Mouse (Mus musculus) ZHBTc4 (cell line): Measurements from ENCODE around the gene Prdx5.
A peak's percentile ranks its signal among the peaks of the same experiment; 100 is the strongest.
"Not testable (repeated sequence)": the region's sequence is repeated elsewhere in the genome, so short reads cannot be mapped to it uniquely, and the experiment has no call there.

Experiments
- DNase-seq: peaks from one replicate; pipeline ENCODE4 v3.0.0-alpha.2; 2011; ENCODE audit warnings: low read depth, low spot score

Gene Prdx5

GRCm38 (mm10) chr19:6919431-6919830 is 9.5 kb upstream of the Prdx5 start:
- DNase-seq: no peak

GRCm38 (mm10) chr19:6918321-6918720 is 8.4 kb upstream of the Prdx5 start:
- no peak for DNase-seq

- no peak for DNase-seq
These were observed 6.6 kb upstream of the Prdx5 start for GRCm38 (mm10) chr19:6916496-6916895.

GRCm38 (mm10) chr19:6915276-6915675 is 5.4 kb upstream of the Prdx5 start:
- no peak for DNase-seq

- DNase-seq: no peak
These were observed 4.6 kb upstream of the Prdx5 start for GRCm38 (mm10) chr19:6914540-6914939.

- no peak for DNase-seq
These were observed 4.1 kb upstream of the Prdx5 start for GRCm38 (mm10) chr19:6913991-6914390.

GRCm38 (mm10) chr19:6913036-6913435 is 3.1 kb upstream of the Prdx5 start:
- no peak for DNase-seq

GRCm38 (mm10) chr19:6912205-6912970 is 2.5 kb upstream of the Prdx5 start:
- no peak for DNase-seq

- no peak for DNase-seq
These were observed 1.5 kb upstream of the Prdx5 start for GRCm38 (mm10) chr19:6911101-6912074.

GRCm38 (mm10) chr19:6910306-6910705 is 400 bp upstream of the Prdx5 start:
- DNase-seq: peak; percentile 73

- DNase-seq: no peak
These were observed 885 bp downstream of the Prdx5 start for GRCm38 (mm10) chr19:6909021-6909420.

GRCm38 (mm10) chr19:6907811-6908540 is 1.9 kb downstream of the Prdx5 start:
- DNase-seq: no peak

GRCm38 (mm10) chr19:6907094-6907493 is 2.8 kb downstream of the Prdx5 start:
- DNase-seq: no peak

GRCm38 (mm10) chr19:6906199-6906598 is 3.7 kb downstream of the Prdx5 start:
- no peak for DNase-seq

- no peak for DNase-seq
These were observed 4.3 kb downstream of the Prdx5 start for GRCm38 (mm10) chr19:6905498-6906159.

GRCm38 (mm10) chr19:6904846-6905245 is 5.1 kb downstream of the Prdx5 start:
- DNase-seq: no peak

GRCm38 (mm10) chr19:6903031-6903430 is 6.9 kb downstream of the Prdx5 start:
- DNase-seq: no peak

- DNase-seq: no peak
These were observed 10.3 kb downstream of the Prdx5 start for GRCm38 (mm10) chr19:6899641-6900040.

GRCm38 (mm10) chr19:6895608-6896305 is 14.1 kb downstream of the Prdx5 start:
- DNase-seq: not testable (repeated sequence)

- DNase-seq: no peak
These were observed 16.0 kb downstream of the Prdx5 start for GRCm38 (mm10) chr19:6893731-6894451.
